Mouse (Mus musculus): Measurements from ENCODE around the gene Bcas1. TPM values are rescaled to one million over a fixed set of nuclear protein-coding genes. Genes with fewer than 3 reads are reported as not detected.

Gene Bcas1
- polyA plus RNA-seq, 1 experiment: not detected

DNA sequence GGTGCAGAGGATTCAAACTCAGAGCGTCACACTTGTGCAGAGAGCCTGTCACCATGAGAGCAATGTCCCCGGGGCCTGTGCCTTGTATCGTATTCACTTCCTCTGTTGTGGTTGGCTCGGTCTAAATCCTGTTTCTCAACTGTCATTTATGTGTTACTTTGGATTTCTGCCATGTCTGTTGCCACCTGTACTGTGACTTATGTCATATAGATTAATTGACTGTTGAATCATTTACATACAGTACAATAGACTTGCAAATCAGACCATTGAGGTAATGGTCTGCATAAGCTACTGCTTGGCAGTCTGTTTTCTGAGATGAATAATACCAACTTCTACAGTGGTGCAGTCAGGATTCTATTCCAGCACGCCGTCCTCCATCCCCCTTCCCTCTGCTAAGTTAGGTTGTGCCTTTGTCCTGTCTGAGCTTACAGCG is 120.0 kb downstream of the Bcas1 start:
- H3K79me2 ChIP-seq (ENCODE audit: control insufficient read depth, insufficient read depth): no peaks in the 10 kb centered on the region
- TF ChIP-seq CEBPB (IDR thresholded peaks at IDR 0.05; ENCODE audit: low read depth) (no peak), MAX (IDR thresholded peaks at IDR 0.05) (no peak), MYOG (IDR thresholded peaks at IDR 0.05; ENCODE audit: control insufficient read depth, extremely low read depth, insufficient read length) (no peak), USF1 (IDR thresholded peaks at IDR 0.05; ENCODE audit: low read depth) (no peak), MYOD1 (IDR thresholded peaks at IDR 0.05; ENCODE audit: control insufficient read depth, insufficient read length, low read depth) (no peak), CTCF (IDR thresholded peaks at IDR 0.05; ENCODE audit: control insufficient read depth, insufficient read depth, insufficient read length) (no peak), FOSL1 (IDR thresholded peaks at IDR 0.05; ENCODE audit: insufficient read depth, low read length, poor library complexity, severe bottlenecking) (no peak)
- H3K79me3 ChIP-seq (ENCODE audit: low read depth): no peaks in the 10 kb centered on the region
- no peak overlapping the region for H3ac ChIP-seq (ENCODE audit: control insufficient read depth, insufficient read length, low read depth)
- no peaks in the 10 kb centered on the region for H3K36me3 ChIP-seq (ENCODE audit: control insufficient read depth, insufficient read depth)
- H3K27me3 ChIP-seq (ENCODE audit: control insufficient read depth, insufficient read depth, insufficient read length): no peaks in the 10 kb centered on the region
- no peak overlapping the region for H3K4me3 ChIP-seq (ENCODE audit: insufficient read depth, poor library complexity, severe bottlenecking)

DNA sequence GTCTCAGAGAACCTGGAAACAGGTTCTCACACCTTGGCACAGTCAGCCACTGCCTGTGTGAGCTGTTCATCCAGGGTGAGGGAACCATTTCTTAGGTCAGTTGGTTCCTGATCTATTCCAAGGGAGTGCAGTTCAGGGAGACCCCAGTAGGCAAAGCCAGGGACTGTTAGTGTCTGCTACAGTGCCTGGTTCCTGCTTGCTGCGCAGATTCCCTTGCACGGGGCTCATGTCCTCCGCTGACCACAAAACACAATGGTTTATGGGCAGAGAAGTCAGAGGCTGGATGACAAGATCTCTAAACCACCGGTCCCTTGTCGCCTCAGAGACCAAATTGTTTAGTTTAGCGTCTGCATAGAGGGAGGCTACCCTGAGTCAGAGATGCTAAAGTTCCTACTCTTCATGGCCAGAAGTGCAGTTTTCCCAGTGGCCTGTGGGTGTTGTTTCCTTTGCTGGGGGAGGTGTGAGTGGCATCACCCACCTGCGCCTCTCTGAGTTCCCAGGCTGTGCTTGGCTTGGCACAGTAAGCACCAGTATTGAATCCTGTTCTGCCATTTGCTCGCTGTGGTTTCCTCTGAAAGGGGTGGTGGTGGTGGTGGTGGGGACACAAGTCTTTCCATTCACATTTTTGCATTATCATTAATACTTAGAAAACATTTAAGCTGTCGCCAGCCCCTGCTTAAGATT is 120.9 kb downstream of the Bcas1 start:
- H3K4me3 ChIP-seq (ENCODE audit: insufficient read depth, poor library complexity, severe bottlenecking): no peak overlapping the region
- no peaks in the 10 kb centered on the region for H3K79me2 ChIP-seq (ENCODE audit: control insufficient read depth, insufficient read depth)

DNA sequence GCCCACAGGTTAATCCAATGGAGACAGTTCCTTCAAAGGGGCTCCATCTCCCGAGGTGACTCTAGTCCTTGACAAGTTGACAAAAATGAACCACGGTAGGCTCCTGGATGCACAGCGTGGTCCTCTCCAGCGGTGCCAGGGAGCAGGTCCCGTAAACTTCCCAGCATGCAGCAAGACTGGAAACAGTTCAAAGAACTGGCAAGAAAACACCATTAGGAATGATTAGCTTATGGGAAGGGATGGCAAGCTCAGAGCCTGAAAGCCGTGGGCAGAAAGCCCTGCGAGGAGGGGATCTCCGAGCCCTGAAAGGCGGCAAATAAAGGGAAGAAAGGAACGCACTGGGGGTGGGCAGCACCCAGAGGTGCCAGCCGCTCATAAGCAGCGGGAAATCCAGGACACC is 122.9 kb downstream of the Bcas1 start:
- Histone ChIP-seq H3K79me2 (ENCODE audit: control insufficient read depth, insufficient read depth) (no peaks in the 10 kb centered on the region), H3K4me3 (ENCODE audit: insufficient read depth, poor library complexity, severe bottlenecking) (no peak overlapping the region), H3K36me3 (ENCODE audit: control insufficient read depth, insufficient read depth) (no peaks in the 10 kb centered on the region), H3K79me3 (ENCODE audit: low read depth) (no peaks in the 10 kb centered on the region), H3ac (ENCODE audit: control insufficient read depth, insufficient read length, low read depth) (no peak overlapping the region), H3K27me3 (ENCODE audit: control insufficient read depth, insufficient read depth, insufficient read length) (no peaks in the 10 kb centered on the region)
- no peak for TF ChIP-seq MYOG (IDR thresholded peaks at IDR 0.05; ENCODE audit: control insufficient read depth, extremely low read depth, insufficient read length)
- no peak for TF ChIP-seq USF1 (IDR thresholded peaks at IDR 0.05; ENCODE audit: low read depth)
- TF ChIP-seq FOSL1 (IDR thresholded peaks at IDR 0.05; ENCODE audit: insufficient read depth, low read length, poor library complexity, severe bottlenecking): no peak
- no peak for TF ChIP-seq MAX (IDR thresholded peaks at IDR 0.05)
- no peak for TF ChIP-seq CEBPB (IDR thresholded peaks at IDR 0.05; ENCODE audit: low read depth)
- no peak for TF ChIP-seq MYOD1 (IDR thresholded peaks at IDR 0.05; ENCODE audit: control insufficient read depth, insufficient read length, low read depth)
- TF ChIP-seq CTCF (IDR thresholded peaks at IDR 0.05; ENCODE audit: control insufficient read depth, insufficient read depth, insufficient read length): no peak

More for the DNA sequence above, 120.9 kb downstream of the Bcas1 start:
- Histone ChIP-seq H3K27me3 (ENCODE audit: control insufficient read depth, insufficient read depth, insufficient read length) (no peaks in the 10 kb centered on the region), H3K36me3 (ENCODE audit: control insufficient read depth, insufficient read depth) (no peaks in the 10 kb centered on the region), H3ac (ENCODE audit: control insufficient read depth, insufficient read length, low read depth) (no peak overlapping the region), H3K79me3 (ENCODE audit: low read depth) (no peaks in the 10 kb centered on the region)
- TF ChIP-seq MAX (IDR thresholded peaks at IDR 0.05): no peak
- TF ChIP-seq CEBPB (IDR thresholded peaks at IDR 0.05; ENCODE audit: low read depth): no peak
- no peak for TF ChIP-seq FOSL1 (IDR thresholded peaks at IDR 0.05; ENCODE audit: insufficient read depth, low read length, poor library complexity, severe bottlenecking)
- TF ChIP-seq USF1 (IDR thresholded peaks at IDR 0.05; ENCODE audit: low read depth): no peak
- TF ChIP-seq CTCF (IDR thresholded peaks at IDR 0.05; ENCODE audit: control insufficient read depth, insufficient read depth, insufficient read length): no peak
- TF ChIP-seq MYOG (IDR thresholded peaks at IDR 0.05; ENCODE audit: control insufficient read depth, extremely low read depth, insufficient read length): no peak

DNA sequence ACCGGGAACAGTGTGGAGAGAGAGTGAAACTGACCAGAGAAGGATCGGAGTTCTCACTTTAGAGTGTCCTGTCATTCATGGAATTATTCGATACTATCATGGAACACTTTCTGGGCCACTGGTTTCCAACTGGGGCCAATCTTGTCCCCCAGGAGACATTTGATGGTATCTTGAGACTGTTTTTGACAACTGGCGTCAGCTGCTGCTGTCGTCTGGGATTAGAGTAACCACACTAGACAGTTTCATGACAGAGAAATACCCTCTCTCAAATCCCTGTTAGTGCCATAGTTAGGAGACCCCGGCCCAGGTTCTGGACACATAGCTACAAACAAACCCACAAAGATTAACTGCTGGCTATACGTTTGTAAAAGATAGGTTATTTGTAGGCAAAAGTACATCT is 124.0 kb downstream of the Bcas1 start:
- no peak overlapping the region for H3ac ChIP-seq (ENCODE audit: control insufficient read depth, insufficient read length, low read depth)
- no peak overlapping the region for H3K4me3 ChIP-seq (ENCODE audit: insufficient read depth, poor library complexity, severe bottlenecking)
- no peaks in the 10 kb centered on the region for H3K79me3 ChIP-seq (ENCODE audit: low read depth)
- H3K79me2 ChIP-seq (ENCODE audit: control insufficient read depth, insufficient read depth): no peaks in the 10 kb centered on the region
- no peaks in the 10 kb centered on the region for H3K36me3 ChIP-seq (ENCODE audit: control insufficient read depth, insufficient read depth)
- H3K27me3 ChIP-seq (ENCODE audit: control insufficient read depth, insufficient read depth, insufficient read length): no peaks in the 10 kb centered on the region
- TF ChIP-seq FOSL1 (IDR thresholded peaks at IDR 0.05; ENCODE audit: insufficient read depth, low read length, poor library complexity, severe bottlenecking) (no peak), USF1 (IDR thresholded peaks at IDR 0.05; ENCODE audit: low read depth) (no peak), CEBPB (IDR thresholded peaks at IDR 0.05; ENCODE audit: low read depth) (no peak), MYOD1 (IDR thresholded peaks at IDR 0.05; ENCODE audit: control insufficient read depth, insufficient read length, low read depth) (peak; percentile 46)

DNA sequence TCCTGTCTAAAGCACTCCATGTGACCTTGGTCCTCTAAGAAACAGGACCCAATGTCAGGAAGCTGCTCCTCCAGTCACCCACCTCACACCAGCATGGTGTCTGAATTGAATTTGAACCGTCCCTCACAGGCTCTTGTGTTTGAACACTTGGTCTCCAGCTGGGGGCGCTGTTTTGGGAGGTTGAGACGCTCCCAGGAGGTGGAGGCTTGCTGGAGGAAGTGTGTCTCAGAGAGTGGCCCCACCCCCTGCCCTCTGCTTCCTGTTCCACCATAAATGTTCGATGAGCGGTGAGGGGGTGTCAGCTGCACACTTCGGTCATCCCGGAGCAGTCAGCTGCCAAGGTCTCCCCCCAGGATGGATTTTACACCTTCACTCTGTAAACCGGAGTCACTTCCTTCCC is 124.8 kb downstream of the Bcas1 start:
- Histone ChIP-seq H3K4me3 (ENCODE audit: insufficient read depth, poor library complexity, severe bottlenecking) (no peak overlapping the region), H3K36me3 (ENCODE audit: control insufficient read depth, insufficient read depth) (no peaks in the 10 kb centered on the region), H3K79me3 (ENCODE audit: low read depth) (no peaks in the 10 kb centered on the region), H3ac (ENCODE audit: control insufficient read depth, insufficient read length, low read depth) (no peak overlapping the region), H3K27me3 (ENCODE audit: control insufficient read depth, insufficient read depth, insufficient read length) (no peaks in the 10 kb centered on the region), H3K79me2 (ENCODE audit: control insufficient read depth, insufficient read depth) (no peaks in the 10 kb centered on the region)
- TF ChIP-seq USF1 (IDR thresholded peaks at IDR 0.05; ENCODE audit: low read depth) (no peak), FOSL1 (IDR thresholded peaks at IDR 0.05; ENCODE audit: insufficient read depth, low read length, poor library complexity, severe bottlenecking) (no peak), MYOD1 (IDR thresholded peaks at IDR 0.05; ENCODE audit: control insufficient read depth, insufficient read length, low read depth) (no peak), MAX (IDR thresholded peaks at IDR 0.05) (no peak), MYOG (IDR thresholded peaks at IDR 0.05; ENCODE audit: control insufficient read depth, extremely low read depth, insufficient read length) (no peak), CEBPB (IDR thresholded peaks at IDR 0.05; ENCODE audit: low read depth) (no peak), CTCF (IDR thresholded peaks at IDR 0.05; ENCODE audit: control insufficient read depth, insufficient read depth, insufficient read length) (no peak)

Other genes starting within 250 kb of the Bcas1 start
- 42.9 TPM for gene Pfdn4, start 68.6 kb upstream of the Bcas1 start, polyA plus RNA-seq (2012; fragmentation: generic; extraction: Trizol)
- not detected for gene Cyp24a1, start 69.3 kb upstream of the Bcas1 start, polyA plus RNA-seq (2012; fragmentation: generic; extraction: Trizol)
- not detected for gene 4930470P17Rik, start 174.2 kb upstream of the Bcas1 start, polyA plus RNA-seq (2012; fragmentation: generic; extraction: Trizol)

Data from C2C12 (cell line).